Mouse (Mus musculus): ENCODE data around the gene Mrps23.

The Mrps23 gene

DNA sequence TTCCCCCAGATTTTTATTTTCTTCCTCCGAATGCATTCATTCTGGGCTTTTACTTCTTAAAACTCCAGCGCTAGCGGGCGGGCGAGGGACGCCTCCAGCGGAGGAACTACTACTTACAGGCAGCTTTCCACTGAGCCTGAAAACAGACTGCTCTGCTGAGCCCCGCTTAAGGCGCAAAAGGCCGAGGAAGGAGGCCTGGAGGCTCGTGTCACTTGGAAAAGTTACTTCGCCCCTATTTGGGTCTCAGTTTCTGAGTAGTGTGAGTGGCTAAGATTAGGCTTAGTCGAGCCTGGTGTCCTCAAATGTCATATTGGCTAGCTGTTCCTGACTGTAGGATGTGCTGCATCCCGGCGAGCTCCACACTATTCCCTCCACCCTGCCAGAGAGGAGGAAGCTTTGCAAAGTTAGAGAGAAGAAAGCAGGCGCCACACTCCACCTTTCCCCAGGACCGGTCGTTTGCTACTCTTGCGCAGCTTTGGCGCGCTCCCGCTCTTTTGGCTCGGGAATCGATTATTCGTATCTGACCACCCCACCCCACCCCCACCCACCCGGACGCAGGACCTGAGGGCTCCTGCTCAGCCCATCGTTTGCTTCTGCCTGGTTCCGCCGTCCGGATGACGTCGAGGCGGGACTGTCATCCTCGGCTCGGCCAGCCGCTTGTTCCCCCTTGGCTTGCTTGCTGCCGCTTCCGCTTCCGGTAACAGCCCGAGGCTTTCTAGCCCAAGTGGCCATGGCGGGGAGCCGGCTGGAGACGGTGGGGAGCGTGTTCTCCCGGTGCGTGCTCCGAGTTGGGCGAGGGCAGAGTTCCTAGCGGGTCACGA, at the start of gene Mrps23:
TSS of gene Mrps23 (plus strand) at position 677 of the 821 bp plus-strand sequence.
- peak; percentile 92 for DNase-seq (ENCODE audit: low spot score)

- no peak for DNase-seq (ENCODE audit: low spot score)
Observed at GRCm38 (mm10) chr11:88154500-88154899, 49.7 kb upstream of the Mrps23 start.

- no peak for DNase-seq (ENCODE audit: low spot score)
Observed at GRCm38 (mm10) chr11:88155451-88155850, 48.7 kb upstream of the Mrps23 start.

GRCm38 (mm10) chr11:88155998-88156397, 48.2 kb upstream of the Mrps23 start:
- DNase-seq (ENCODE audit: low spot score), result no peak

DNA sequence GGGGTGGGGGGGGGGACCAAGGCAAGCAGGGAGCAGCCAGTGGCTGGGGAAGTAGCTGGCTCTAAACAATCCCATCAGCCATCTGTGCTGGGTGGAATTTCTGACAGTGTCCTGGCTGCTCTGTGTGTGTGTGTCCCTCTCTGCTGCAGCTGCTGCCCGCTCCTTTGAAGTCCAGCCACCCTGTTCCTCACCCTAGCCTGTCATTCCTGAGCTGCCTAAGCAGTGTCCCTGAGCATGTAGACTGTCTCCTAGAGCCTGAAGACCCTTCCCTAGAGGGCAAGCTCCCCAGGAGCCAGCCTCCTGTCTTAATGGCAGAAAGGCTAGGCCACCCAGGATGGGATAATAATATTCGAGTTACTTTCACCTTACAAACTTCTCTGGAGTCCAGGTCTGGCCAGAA, 47.8 kb upstream of the Mrps23 start:
- DNase-seq (ENCODE audit: low spot score), result no peak

DNA sequence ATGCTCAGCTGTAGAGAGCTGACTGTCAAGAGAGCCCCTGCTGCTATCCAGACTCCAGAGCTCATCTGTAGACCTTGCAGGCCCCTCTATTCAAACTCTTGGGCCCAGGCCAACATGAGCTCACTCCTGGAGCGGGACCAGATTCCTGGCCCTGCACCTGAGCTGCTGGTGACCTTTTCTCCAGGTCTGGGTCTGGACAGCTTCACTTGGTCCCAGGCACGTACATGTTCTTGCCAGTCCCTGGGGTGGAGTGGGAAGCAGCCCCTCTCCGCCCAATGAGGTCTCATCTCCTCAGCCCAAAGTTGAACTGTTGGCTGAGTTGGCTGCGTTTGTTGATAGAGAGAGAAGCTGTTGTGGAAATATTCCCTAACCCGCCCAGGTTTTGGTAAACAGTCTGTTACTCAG, 45.3 kb upstream of the Mrps23 start:
- DNase-seq (ENCODE audit: low spot score), result no peak

- no peak for DNase-seq (ENCODE audit: low spot score)
Observed at GRCm38 (mm10) chr11:88159389-88159788, 44.8 kb upstream of the Mrps23 start.

DNA sequence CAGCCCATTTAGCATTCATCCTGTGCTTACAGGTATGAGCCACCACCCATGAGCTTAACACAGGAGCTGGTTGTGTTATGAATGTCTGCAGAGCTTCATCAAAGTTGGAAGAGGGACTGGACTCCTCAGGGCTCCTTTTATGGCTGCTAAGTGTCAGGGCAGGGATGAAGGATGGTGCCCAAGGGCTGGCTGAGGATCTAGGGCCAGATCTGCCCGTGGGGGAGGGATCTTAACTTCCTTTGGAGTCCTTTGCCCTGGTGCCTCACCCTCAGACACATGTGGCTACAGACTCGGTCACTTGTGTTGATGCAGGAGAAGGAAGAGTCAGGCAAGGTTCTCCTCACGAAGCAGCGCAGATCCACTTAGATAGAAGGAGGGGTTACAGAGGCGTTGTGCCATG, 43.9 kb upstream of the Mrps23 start:
- no peak for DNase-seq (ENCODE audit: low spot score)

DNA sequence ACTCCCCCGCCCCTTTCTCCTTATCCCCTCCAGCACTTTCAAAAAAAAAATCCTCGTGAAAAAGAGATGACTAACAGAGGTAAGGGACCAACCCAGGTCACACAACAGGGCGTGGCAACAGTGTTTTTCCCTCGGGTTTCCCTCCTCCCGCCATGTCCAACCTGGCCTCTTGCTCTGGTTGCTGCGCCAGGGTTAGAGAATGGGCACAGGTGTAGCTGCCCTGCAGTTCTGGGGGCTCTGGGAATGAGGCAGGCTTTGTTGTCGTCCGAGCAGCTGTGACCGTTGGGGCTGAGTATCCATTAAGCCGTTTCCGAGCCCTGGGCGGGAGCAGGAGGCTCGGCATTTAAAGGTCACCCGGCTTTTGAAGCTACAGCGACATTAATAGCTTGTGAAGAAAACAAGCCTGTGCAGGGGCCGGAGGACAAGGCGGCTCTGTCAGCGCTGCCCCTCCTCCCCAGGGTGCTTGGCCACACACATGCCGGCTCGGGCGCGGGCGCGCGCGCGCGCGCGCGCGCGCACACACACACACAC, 43.1 kb upstream of the Mrps23 start:
- DNase-seq (ENCODE audit: low spot score), result peak; percentile 83

GRCm38 (mm10) chr11:88161651-88162362, 42.4 kb upstream of the Mrps23 start:
- peak; percentile 94 for DNase-seq (ENCODE audit: low spot score)

DNA sequence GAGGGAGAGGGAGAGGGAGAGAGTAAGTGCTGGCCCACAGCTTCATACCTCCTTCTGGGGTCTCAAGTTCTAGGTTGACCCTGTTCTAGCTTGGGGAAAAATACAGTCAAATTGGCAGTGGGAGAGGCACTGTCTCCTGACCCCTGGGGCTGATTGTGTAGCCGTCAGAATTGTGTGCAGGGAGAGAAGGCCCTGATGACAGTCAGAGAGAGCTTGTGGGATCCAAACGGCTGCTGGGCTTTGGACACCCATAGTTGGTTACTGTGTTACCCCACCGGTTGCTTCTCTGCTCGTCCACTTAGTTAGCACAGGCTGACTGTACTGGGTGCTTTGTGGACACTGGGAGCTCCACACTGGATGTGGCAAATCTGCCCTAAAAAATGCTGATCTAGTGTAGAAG, 41.4 kb upstream of the Mrps23 start:
- DNase-seq (ENCODE audit: low spot score), result no peak

GRCm38 (mm10) chr11:88164213-88164723, 39.9 kb upstream of the Mrps23 start:
- DNase-seq (ENCODE audit: low spot score), result no peak

DNA sequence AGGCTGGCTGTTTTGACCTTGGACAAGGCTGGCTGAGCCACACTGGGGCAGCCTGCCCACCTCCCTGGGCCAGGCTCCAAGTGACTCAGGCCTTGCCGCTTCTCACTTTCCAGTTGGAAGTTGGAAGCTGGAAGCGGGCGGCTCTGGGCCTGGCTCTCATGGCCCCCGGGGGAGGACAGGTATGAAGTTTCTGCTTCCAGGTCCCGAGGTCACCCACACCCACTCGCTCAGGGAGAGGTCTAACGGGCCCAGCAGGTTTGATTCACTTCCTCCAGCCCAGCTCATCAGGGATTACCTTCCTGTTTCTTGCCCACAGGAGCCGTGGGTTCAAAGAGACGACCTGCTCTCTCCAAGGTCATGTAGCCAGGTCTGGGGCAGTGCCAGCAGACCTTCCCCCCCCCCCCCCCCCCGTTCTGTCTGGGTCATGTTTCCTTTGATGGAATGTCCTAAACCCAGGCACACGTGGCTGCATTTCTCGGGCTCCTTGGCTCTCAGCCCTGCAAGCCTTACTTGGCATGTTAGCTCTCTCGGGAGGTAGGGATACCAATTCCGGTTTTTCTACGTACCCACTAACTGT, 39.3 kb upstream of the Mrps23 start:
- no peak for DNase-seq (ENCODE audit: low spot score)

- no peak for DNase-seq (ENCODE audit: low spot score)
Observed at GRCm38 (mm10) chr11:88165683-88166364, 38.4 kb upstream of the Mrps23 start.

GRCm38 (mm10) chr11:88166471-88166870, 37.7 kb upstream of the Mrps23 start:
- no peak for DNase-seq (ENCODE audit: low spot score)

- DNase-seq (ENCODE audit: low spot score), result no peak
Observed at GRCm38 (mm10) chr11:88168611-88169010, 35.6 kb upstream of the Mrps23 start.

DNA sequence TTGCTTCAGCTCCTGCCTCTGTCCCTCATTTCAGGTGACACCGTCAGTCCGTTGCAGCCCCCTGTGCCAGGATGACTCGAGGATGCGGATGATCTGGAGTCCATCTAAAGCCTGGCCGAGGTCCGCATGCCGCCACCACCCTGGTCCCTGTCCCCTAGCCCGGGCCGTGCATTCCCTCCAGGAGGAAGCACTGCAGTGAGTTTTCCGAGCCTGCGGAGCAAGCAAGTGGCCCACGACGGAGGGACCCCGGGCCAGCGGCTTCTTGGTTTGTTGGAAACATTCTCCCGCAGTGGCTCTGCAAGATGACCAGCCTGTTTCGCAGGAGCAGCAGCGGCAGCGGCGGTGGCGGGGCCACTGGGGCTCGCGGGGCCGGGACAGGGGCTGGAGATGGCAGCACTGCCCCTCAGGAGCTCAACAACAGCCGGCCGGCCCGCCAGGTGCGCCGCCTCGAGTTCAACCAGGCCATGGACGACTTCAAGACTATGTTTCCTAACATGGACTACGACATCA, 34.6 kb upstream of the Mrps23 start:
- DNase-seq (ENCODE audit: low spot score), result no peak

DNA sequence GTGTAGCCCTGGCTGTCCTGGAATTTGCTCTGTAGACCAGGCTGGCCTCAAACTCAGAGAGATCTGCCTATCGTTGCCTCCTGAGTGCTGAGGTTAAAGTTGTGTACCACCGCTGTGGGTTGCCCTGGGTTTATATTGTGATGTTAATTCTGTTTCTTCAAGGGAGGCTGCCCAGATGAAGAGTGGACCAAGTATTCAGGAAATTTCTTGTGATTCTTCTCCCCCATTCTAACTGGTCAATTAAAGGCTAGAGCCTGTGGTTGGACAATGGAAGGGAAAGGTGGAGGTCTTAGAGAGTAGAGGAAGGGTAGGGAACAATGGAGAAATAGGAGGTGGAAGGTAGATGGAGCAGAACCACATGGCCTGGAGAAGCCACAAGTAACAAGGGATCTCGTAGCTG, 33.6 kb upstream of the Mrps23 start:
- DNase-seq (ENCODE audit: low spot score), result no peak

- DNase-seq (ENCODE audit: low spot score), result no peak
Observed at GRCm38 (mm10) chr11:88171876-88172442, 32.2 kb upstream of the Mrps23 start.

- DNase-seq (ENCODE audit: low spot score), result no peak
Observed at GRCm38 (mm10) chr11:88172601-88173325, 31.4 kb upstream of the Mrps23 start.

Measured in retina, embryonic 14.5 days (tissue).